Mouse (Mus musculus) liver, adult 2 months (tissue): ENCODE data around the gene Hacd2.

Experiments
- CTCF ChIP-seq: fragments of 200-500 bp; IDR thresholded peaks from 2 replicates; pipeline ENCODE4 v1.5.1; 2011; ENCODE audit warnings: low read depth, low read length, control low read depth
- POLR2A ChIP-seq: fragments of 200-500 bp; IDR thresholded peaks from 2 replicates; pipeline ENCODE4 v1.6.1; 2011; ENCODE audit warnings: low read length, control low read depth; ENCODE audit not compliant: insufficient read depth; ENCODE audit errors: extremely low read depth

GRCm38 (mm10) chr16:35102866-35103620, 80.8 kb downstream of the Hacd2 start:
- no peak for TF ChIP-seq POLR2A
- TF ChIP-seq CTCF, result no peak
